Mouse (Mus musculus): Measurements from ENCODE around the gene Plk5.

Plk5 gene

GRCm38 (mm10) chr10:80387522-80387959 lies 31.3 kb downstream of the Plk5 start, which contains the start of gene Mex3d:
Gene Mex3d (minus strand): TSS chr10:80387659.
- DNase-seq (ENCODE audit: low spot score in 2 of 2) = peak; percentile 72 to 85

- no peak for DNase-seq (ENCODE audit: low spot score in 2 of 2)
These were observed 32.5 kb downstream of the Plk5 start for GRCm38 (mm10) chr10:80388731-80389130.

GRCm38 (mm10) chr10:80389185-80389708 lies 33.0 kb downstream of the Plk5 start:
- no peak for DNase-seq (ENCODE audit: low spot score in 2 of 2)

- DNase-seq (ENCODE audit: low spot score in 2 of 2) = no peak
These were observed 34.4 kb downstream of the Plk5 start for GRCm38 (mm10) chr10:80390697-80391096.

- DNase-seq (ENCODE audit: low spot score in 2 of 2) = no peak
These were observed 36.4 kb downstream of the Plk5 start for GRCm38 (mm10) chr10:80392687-80393086.

- DNase-seq (ENCODE audit: low spot score in 2 of 2) = no peak
These were observed 38.9 kb downstream of the Plk5 start for GRCm38 (mm10) chr10:80395025-80395627.

GRCm38 (mm10) chr10:80396822-80397523 lies 40.7 kb downstream of the Plk5 start:
- DNase-seq (ENCODE audit: low spot score in 2 of 2) = no peak

GRCm38 (mm10) chr10:80397524-80398173 lies 41.4 kb downstream of the Plk5 start:
- no peak for DNase-seq (ENCODE audit: low spot score in 2 of 2)

- DNase-seq (ENCODE audit: low spot score in 2 of 2) = no peak
These were observed 41.9 kb downstream of the Plk5 start for GRCm38 (mm10) chr10:80398174-80398535.

GRCm38 (mm10) chr10:80398719-80399190 lies 42.5 kb downstream of the Plk5 start:
- DNase-seq (ENCODE audit: low spot score in 2 of 2) = peak; percentile 94 to 98

GRCm38 (mm10) chr10:80399191-80399972 lies 43.1 kb downstream of the Plk5 start, which contains the start of gene Mbd3:
Gene Mbd3 (minus strand): TSS chr10:80399550.
- DNase-seq (ENCODE audit: low spot score in 2 of 2) = peak; percentile 98 to 100

- no peak for DNase-seq (ENCODE audit: low spot score in 2 of 2)
These were observed 43.9 kb downstream of the Plk5 start for GRCm38 (mm10) chr10:80399973-80400703.

GRCm38 (mm10) chr10:80400704-80401161 lies 44.5 kb downstream of the Plk5 start:
- DNase-seq (ENCODE audit: low spot score in 2 of 2) = no peak

GRCm38 (mm10) chr10:80403044-80403692 lies 46.9 kb downstream of the Plk5 start:
- peak; percentile 32 to 36 for DNase-seq (ENCODE audit: low spot score in 2 of 2)

GRCm38 (mm10) chr10:80405481-80406173 lies 49.4 kb downstream of the Plk5 start:
- DNase-seq (ENCODE audit: low spot score in 2 of 2) = no peak

GRCm38 (mm10) chr10:80406684-80407501 lies 50.6 kb downstream of the Plk5 start, which contains the start of gene Uqcr11:
Gene Uqcr11 (minus strand): TSS chr10:80406830.
- DNase-seq (ENCODE audit: low spot score in 2 of 2) = peak; percentile 86 to 93

GRCm38 (mm10) chr10:80407924-80408323 lies 51.7 kb downstream of the Plk5 start:
- no peak for DNase-seq (ENCODE audit: low spot score in 2 of 2)

Data from urinary bladder, postnatal 36 days (tissue).